Mouse (Mus musculus): ENCODE measurements around the gene Phxr2. TPM values are rescaled to one million over a fixed set of nuclear protein-coding genes. Genes with fewer than 3 reads are reported as not detected.

The Phxr2 gene
- total and polyA plus RNA-seq, 3 experiments, result not detected

DNA sequence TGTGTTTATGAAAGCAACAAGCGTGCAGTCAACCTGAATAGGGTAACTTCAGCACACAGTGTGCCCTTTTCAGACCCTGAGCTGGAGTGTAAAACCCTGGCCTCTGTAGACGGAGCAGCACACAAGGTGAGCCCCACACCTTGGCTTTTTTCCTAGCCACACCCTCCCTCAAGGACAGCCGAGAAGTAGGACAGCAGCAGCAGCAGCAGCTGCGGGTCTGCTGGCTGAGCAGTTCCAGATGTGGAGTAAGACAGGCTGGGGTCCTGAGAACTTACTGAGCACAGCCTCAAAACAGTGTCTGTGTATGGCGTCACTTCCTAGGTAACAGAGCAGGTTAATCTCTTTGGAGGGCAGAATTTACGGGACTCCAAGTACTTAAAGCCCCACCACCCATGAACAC, 7.4 kb downstream of the Phxr2 start:
- in situ Hi-C loops (cut with MboI; ENCODE audit: low pct_ligation_motif_present, low pct_unique_long_range_greater_than_20kb, low sequenced_read_pairs) (no loop called here), dilution Hi-C loops (cut with MboI; ENCODE audit: extremely low pct_ligation_motif_present, extremely low pct_unique_long_range_greater_than_20kb, low sequenced_read_pairs) (no loop called here)
- no peak for DNase-seq (ENCODE audit: extremely low read depth)
- Histone ChIP-seq H3K27me3 (replicated peaks) (no peaks in the 10 kb centered on the region), H3K9ac (ENCODE audit: insufficient read depth, low read depth) (no peak overlapping the region), H3K27ac (ENCODE audit: insufficient read depth, low read depth) (no peak overlapping the region), H3K4me1 (ENCODE audit: control insufficient read depth in 1 of 2, insufficient read depth in 2 of 2) (no peaks in the 10 kb centered on the region), H3K4me2 (ENCODE audit: insufficient read depth, low read depth, poor library complexity, severe bottlenecking) (no peak overlapping the region), H3K9me3 (replicated peaks; ENCODE audit: low read length) (no peaks in the 10 kb centered on the region), H3K4me3 (replicated peaks in 1 of 3; ENCODE audit: low read depth in 2 of 3, low read length in 2 of 3, poor library complexity in 1 of 3) (no peak overlapping the region), H3K79me2 (replicated peaks; ENCODE audit: control insufficient read depth, extremely low read depth, insufficient read depth, poor library complexity, severe bottlenecking) (no peaks in the 10 kb centered on the region), H3K36me3 (replicated peaks in 1 of 2; ENCODE audit: control insufficient read depth in 1 of 2, insufficient read depth in 1 of 2, low read length in 1 of 2) (peaks cover 0 to 21% of the 10 kb centered on the region in 2 experiments)
- no peak for TF ChIP-seq ETS1 (conservative IDR thresholded peaks at IDR 0.05; ENCODE audit: low read depth, low read length)
- TF ChIP-seq TCF12 (IDR thresholded peaks at IDR 0.05; ENCODE audit: low read depth, low read length), result no peak
- TF ChIP-seq SIN3A (IDR thresholded peaks at IDR 0.05; ENCODE audit: low read length), result no peak
- no peak for TF ChIP-seq POLR2A (IDR thresholded peaks at IDR 0.05; ENCODE audit: low read depth, low read length)
- TF ChIP-seq RAD21 (IDR thresholded peaks at IDR 0.05; ENCODE audit: low read depth, low read length), result no peak
- TF ChIP-seq MXI1 (IDR thresholded peaks at IDR 0.05; ENCODE audit: low read depth, low read length), result no peak
- TF ChIP-seq GABPA (IDR thresholded peaks at IDR 0.05; ENCODE audit: insufficient replicate concordance, low read depth, low read length), result no peak
- TF ChIP-seq E2F4 (IDR thresholded peaks at IDR 0.05; ENCODE audit: insufficient replicate concordance, low read depth, low read length), result no peak

DNA sequence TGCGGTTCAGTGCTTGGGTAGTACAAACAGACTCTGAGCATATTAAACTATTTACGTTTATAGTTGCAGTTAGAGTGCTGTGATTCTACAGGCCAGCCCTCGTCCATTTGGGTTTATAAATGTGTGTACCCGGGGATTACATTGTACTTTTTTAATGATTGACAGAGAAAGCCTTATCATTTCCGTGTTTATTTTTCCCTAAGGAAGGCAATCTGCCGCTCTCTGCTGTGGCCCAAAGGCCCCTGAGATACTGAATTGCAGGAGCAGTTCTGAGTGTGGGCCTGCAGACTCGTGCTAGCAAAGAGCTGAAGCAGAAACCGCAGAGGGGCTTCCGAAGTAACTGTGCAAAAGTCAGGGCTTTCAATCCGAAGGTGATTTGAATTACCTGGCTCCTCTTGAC, 8.2 kb downstream of the Phxr2 start:
- H3K9me3 ChIP-seq (replicated peaks; ENCODE audit: low read length), result no peaks in the 10 kb centered on the region
- H3K4me1 ChIP-seq (ENCODE audit: control insufficient read depth in 1 of 2, insufficient read depth in 2 of 2), result peaks cover 0 to 4% of the 10 kb centered on the region in 2 experiments; a peak in 1 of 4 replicates
- no peak overlapping the region for H3K4me2 ChIP-seq (ENCODE audit: insufficient read depth, low read depth, poor library complexity, severe bottlenecking)
- peaks cover 0 to 23% of the 10 kb centered on the region in 2 experiments for H3K36me3 ChIP-seq (replicated peaks in 1 of 2; ENCODE audit: control insufficient read depth in 1 of 2, insufficient read depth in 1 of 2, low read length in 1 of 2)
- no peak overlapping the region for H3K9ac ChIP-seq (ENCODE audit: insufficient read depth, low read depth)
- H3K79me2 ChIP-seq (replicated peaks; ENCODE audit: control insufficient read depth, extremely low read depth, insufficient read depth, poor library complexity, severe bottlenecking), result no peaks in the 10 kb centered on the region
- no peak overlapping the region for H3K4me3 ChIP-seq (replicated peaks in 1 of 3; ENCODE audit: low read depth in 2 of 3, low read length in 2 of 3, poor library complexity in 1 of 3)
- no peak overlapping the region for H3K27ac ChIP-seq (ENCODE audit: insufficient read depth, low read depth)
- dilution Hi-C loops (cut with MboI; ENCODE audit: extremely low pct_ligation_motif_present, extremely low pct_unique_long_range_greater_than_20kb, low sequenced_read_pairs) (no loop called here), in situ Hi-C loops (cut with MboI; ENCODE audit: low pct_ligation_motif_present, low pct_unique_long_range_greater_than_20kb, low sequenced_read_pairs) (no loop called here)
- no peaks in the 10 kb centered on the region for H3K27me3 ChIP-seq (replicated peaks)
- DNase-seq (ENCODE audit: extremely low read depth), result no peak
- TF ChIP-seq EP300 (IDR thresholded peaks at IDR 0.05; ENCODE audit: low read length) (no peak), RAD21 (IDR thresholded peaks at IDR 0.05; ENCODE audit: low read depth, low read length) (no peak), TCF12 (IDR thresholded peaks at IDR 0.05; ENCODE audit: low read depth, low read length) (no peak), CTCF (conservative IDR thresholded peaks at IDR 0.05 in 1 of 2, IDR thresholded peaks at IDR 0.05 in 1 of 2; ENCODE audit: low read depth in 2 of 2, low read length in 2 of 2) (no peak)

DNA sequence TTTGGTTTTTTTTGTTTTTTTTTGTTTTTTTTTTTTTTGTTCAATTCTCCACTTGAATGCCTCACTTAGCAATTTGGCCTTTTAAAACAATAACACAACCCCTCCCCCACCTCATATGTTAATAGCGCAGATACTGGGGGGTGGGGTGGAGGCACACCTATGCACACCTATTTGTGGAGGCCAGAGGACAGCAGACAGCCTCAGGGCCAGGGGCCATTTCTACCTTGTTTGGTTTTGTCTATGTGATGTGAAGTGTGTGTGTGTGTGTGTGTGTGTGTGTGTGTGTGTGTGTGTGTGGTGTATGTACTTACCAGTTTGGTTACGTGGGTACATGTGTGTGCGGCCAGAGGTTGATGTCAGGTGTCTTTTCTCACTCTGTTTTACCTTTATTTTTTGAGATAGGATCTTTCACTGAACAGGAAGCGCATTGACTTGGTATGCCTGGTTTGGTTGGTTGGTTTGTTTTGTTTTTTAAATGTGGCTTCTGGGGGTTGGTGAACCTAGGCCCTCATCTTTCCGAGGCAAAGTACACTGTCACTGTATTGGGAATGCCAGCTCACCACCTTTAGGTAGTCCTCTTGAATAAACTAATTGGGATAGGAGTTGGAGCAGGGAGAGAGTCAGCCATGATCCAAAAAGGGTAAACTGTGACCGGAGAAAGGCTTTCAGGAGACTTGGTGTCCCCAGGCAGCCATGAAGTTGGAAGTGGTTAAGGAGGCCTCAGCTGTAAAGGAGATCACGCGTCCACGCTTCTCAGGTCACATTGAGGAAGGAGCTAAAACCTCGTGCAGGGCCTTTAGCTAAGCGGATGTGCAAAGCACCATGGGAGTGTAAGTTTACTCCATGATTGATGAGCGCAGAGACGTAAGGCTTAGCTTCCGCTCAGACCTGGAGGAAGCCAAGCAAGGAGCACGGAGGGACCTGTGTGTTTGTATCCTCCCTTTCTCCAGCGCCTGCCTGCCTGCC, 9.2 kb downstream of the Phxr2 start:
- no peak for DNase-seq (ENCODE audit: extremely low read depth)
- Histone ChIP-seq H3K27ac (ENCODE audit: insufficient read depth, low read depth) (no peak overlapping the region), H3K4me1 (ENCODE audit: control insufficient read depth in 1 of 2, insufficient read depth in 2 of 2) (peaks cover 0 to 13% of the 10 kb centered on the region in 2 experiments; a peak in 1 of 4 replicates), H3K79me2 (replicated peaks; ENCODE audit: control insufficient read depth, extremely low read depth, insufficient read depth, poor library complexity, severe bottlenecking) (no peaks in the 10 kb centered on the region), H3K9me3 (replicated peaks; ENCODE audit: low read length) (no peaks in the 10 kb centered on the region), H3K9ac (ENCODE audit: insufficient read depth, low read depth) (no peak overlapping the region), H3K36me3 (replicated peaks in 1 of 2; ENCODE audit: control insufficient read depth in 1 of 2, insufficient read depth in 1 of 2, low read length in 1 of 2) (peaks cover 0 to 23% of the 10 kb centered on the region in 2 experiments), H3K27me3 (replicated peaks) (no peaks in the 10 kb centered on the region), H3K4me2 (ENCODE audit: insufficient read depth, low read depth, poor library complexity, severe bottlenecking) (no peak overlapping the region), H3K4me3 (replicated peaks in 1 of 3; ENCODE audit: low read depth in 2 of 3, low read length in 2 of 3, poor library complexity in 1 of 3) (no peak overlapping the region)
- dilution Hi-C loops (cut with MboI; ENCODE audit: extremely low pct_ligation_motif_present, extremely low pct_unique_long_range_greater_than_20kb, low sequenced_read_pairs), result no loop called here
- TF ChIP-seq UBTF (IDR thresholded peaks at IDR 0.05; ENCODE audit: low read depth, low read length) (no peak), SIN3A (IDR thresholded peaks at IDR 0.05; ENCODE audit: low read length) (no peak), PAX5 (IDR thresholded peaks at IDR 0.05; ENCODE audit: low read length) (no peak), MAFK (IDR thresholded peaks at IDR 0.05; ENCODE audit: insufficient replicate concordance, low read length) (no peak), RCOR1 (conservative IDR thresholded peaks at IDR 0.05; ENCODE audit: low read depth, low read length) (no peak), TBP (conservative IDR thresholded peaks at IDR 0.05; ENCODE audit: low read depth, low read length) (no peak)
- in situ Hi-C loops (cut with MboI; ENCODE audit: low pct_ligation_motif_present, low pct_unique_long_range_greater_than_20kb, low sequenced_read_pairs), result no loop called here

Measured in CH12.LX (cell line).